Mouse (Mus musculus) ES-E14 (cell line): ENCODE measurements at regions not wholly inside any gene's neighbourhood (a gene's known extent, or its start where the extent isn't known, plus 50 kb on each side); places are given as distances from the start of the nearest gene placed in this dataset.
A peak's percentile ranks its signal among the peaks of the same experiment; 100 is the strongest.

Experiments
- DNase-seq: peaks from one replicate; pipeline ENCODE4 v3.0.0-alpha.2; 2013; ENCODE audit warnings: low read depth, low spot score
- H3K27ac ChIP-seq: 2 replicates; pipeline ENCODE4 v1.5.1; 2012; ENCODE audit warnings: low read depth, mild to moderate bottlenecking, low read length, moderate library complexity, mixed read lengths; ENCODE audit not compliant: poor library complexity, insufficient read depth, severe bottlenecking
- H3K36me3 ChIP-seq: 2 replicates; pipeline ENCODE4 v1.6.1; 2012; ENCODE audit warnings: mild to moderate bottlenecking, low read length, moderate library complexity, mixed read lengths; ENCODE audit not compliant: control insufficient read depth, poor library complexity, insufficient read depth, severe bottlenecking
- H3K4me1 ChIP-seq, 2 experiments: fragments of 150-350 bp in 1 of 2; sonication (generic) in 1 of 2; 2 replicates each; pipeline ENCODE4 v1.6.1; 2012; ENCODE audit warnings: low read length in 2 of 2, mild to moderate bottlenecking in 1 of 2, mixed read lengths in 1 of 2; ENCODE audit not compliant: control insufficient read depth in 2 of 2, insufficient read depth in 2 of 2, poor library complexity in 1 of 2
- H3K4me3 ChIP-seq, 2 experiments: fragments of 150-350 bp in 1 of 2; sonication (generic) in 1 of 2; 2 replicates each; pipeline ENCODE4 v1.5.1; 2012; ENCODE audit warnings: low read length in 2 of 2, low read depth in 1 of 2, mild to moderate bottlenecking in 1 of 2, mixed read lengths in 1 of 2; ENCODE audit not compliant: insufficient read depth in 1 of 2, poor library complexity in 1 of 2, severe bottlenecking in 1 of 2
- H3K9ac ChIP-seq: 2 replicates; pipeline ENCODE4 v1.6.1; 2012; ENCODE audit warnings: low read depth, mild to moderate bottlenecking, low read length, mixed read lengths; ENCODE audit not compliant: poor library complexity, insufficient read depth, severe bottlenecking
- H3K9me3 ChIP-seq: fragments of 150-350 bp; sonication (generic); 2 replicates; pipeline ENCODE4 v1.6.1; 2012; ENCODE audit warnings: low read depth, mild to moderate bottlenecking, low read length; ENCODE audit not compliant: control insufficient read depth, insufficient read depth
- CHD2 ChIP-seq: IDR thresholded peaks from 2 replicates; pipeline ENCODE4 v1.6.1; 2014; ENCODE audit warnings: mild to moderate bottlenecking, low read depth, low read length, inconsistent platforms
- HCFC1 ChIP-seq: IDR thresholded peaks from 2 replicates; pipeline ENCODE4 v1.6.1; 2012; ENCODE audit warnings: low read length, inconsistent platforms, borderline replicate concordance; ENCODE audit not compliant: insufficient read depth
- MAFK ChIP-seq: IDR thresholded peaks from 2 replicates; pipeline ENCODE4 v1.6.1; 2014; ENCODE audit warnings: mild to moderate bottlenecking, low read depth, low read length, inconsistent platforms; ENCODE audit not compliant: insufficient read depth
- ZC3H11A ChIP-seq: IDR thresholded peaks from 2 replicates; pipeline ENCODE4 v1.6.1; 2012; ENCODE audit warnings: low read depth, mild to moderate bottlenecking, inconsistent platforms, low read length, borderline replicate concordance
- ZNF384 ChIP-seq: IDR thresholded peaks from 2 replicates; pipeline ENCODE4 v1.6.1; 2012; ENCODE audit warnings: low read depth, low read length, inconsistent platforms
- in situ Hi-C, 2 experiments: fragments of 600-800 bp; cut with MboI; formaldehyde crosslinking; loops; one replicate each; pipeline ENCODE4 v1.15.1; 2025; ENCODE audit warnings: low sequenced_read_pairs in 2 of 2, inconsistent platforms in 1 of 2; ENCODE audit not compliant: unreplicated experiment in 2 of 2

GRCm38 (mm10) chrX:56276348-56276747, 63.7 kb upstream of the Gm773 start:
- Histone ChIP-seq H3K4me3 (no peak overlapping the region), H3K36me3 (no peaks in the 10 kb centered on the region), H3K27ac (no peak overlapping the region), H3K4me1 (no peaks in the 10 kb centered on the region), H3K9ac (no peak overlapping the region), H3K9me3 (no peaks in the 10 kb centered on the region)
- DNase-seq, result peak; percentile 2
- TF ChIP-seq ZC3H11A, result no peak
- TF ChIP-seq CHD2, result no peak
- TF ChIP-seq HCFC1, result no peak
- TF ChIP-seq ZNF384, result no peak
- no peak for TF ChIP-seq MAFK
- in situ Hi-C loops, result no loop called here

GRCm38 (mm10) chrX:56274170-56274569, 61.5 kb upstream of the Gm773 start:
- H3K4me1 ChIP-seq, result no peaks in the 10 kb centered on the region
- no peak overlapping the region for H3K4me3 ChIP-seq
- no peak overlapping the region for H3K27ac ChIP-seq
- peak; percentile 15 for DNase-seq
- H3K36me3 ChIP-seq, result no peaks in the 10 kb centered on the region
- H3K9ac ChIP-seq, result no peak overlapping the region
- no peaks in the 10 kb centered on the region for H3K9me3 ChIP-seq
- in situ Hi-C loops, result no loop called here
- TF ChIP-seq ZC3H11A (no peak), MAFK (no peak), ZNF384 (no peak), HCFC1 (no peak), CHD2 (no peak)

- in situ Hi-C loops, result no loop called here
- no peak for DNase-seq
- H3K4me3 ChIP-seq, result no peak overlapping the region
- no peaks in the 10 kb centered on the region for H3K36me3 ChIP-seq
- H3K4me1 ChIP-seq, result no peaks in the 10 kb centered on the region
- TF ChIP-seq ZC3H11A (no peak), HCFC1 (no peak), CHD2 (no peak), MAFK (no peak), ZNF384 (no peak)
- no peak overlapping the region for H3K9ac ChIP-seq
- H3K27ac ChIP-seq, result no peak overlapping the region
- H3K9me3 ChIP-seq, result no peaks in the 10 kb centered on the region
Observed at GRCm38 (mm10) chrX:56269706-56270105, 57.0 kb upstream of the Gm773 start.
